Mouse (Mus musculus) cerebellum, adult 2 months (tissue): ENCODE data around the gene Hrc.

Experiments
- CTCF ChIP-seq: fragments of 200-500 bp; IDR thresholded peaks from 2 replicates; pipeline ENCODE4 v1.5.1; 2011; ENCODE audit warnings: low read depth, mild to moderate bottlenecking, control low read depth, low read length, moderate library complexity, borderline replicate concordance; ENCODE audit not compliant: insufficient read depth
- POLR2A ChIP-seq: fragments of 200-500 bp; IDR thresholded peaks from 2 replicates; pipeline ENCODE4 v1.6.1; 2011; ENCODE audit warnings: low read length, control low read depth, borderline replicate concordance; ENCODE audit not compliant: insufficient read depth

- TF ChIP-seq POLR2A (no peak), CTCF (no peak)
Measured at GRCm38 (mm10) chr7:45353041-45353440, 18.0 kb downstream of the Hrc start.
